Mouse (Mus musculus) testis, adult 2 months (tissue): Measurements from ENCODE around the gene Agbl5.

Experiments used
- CTCF ChIP-seq: fragments of 200-500 bp; IDR thresholded peaks from 2 replicates; pipeline ENCODE4 v1.5.1; 2012; ENCODE audit warnings: low read depth, mild to moderate bottlenecking, inconsistent platforms, low read length, moderate library complexity; ENCODE audit not compliant: control insufficient read depth, insufficient read depth, insufficient replicate concordance
- POLR2A ChIP-seq: fragments of 200-500 bp; IDR thresholded peaks from 2 replicates; pipeline ENCODE4 v1.6.1; 2012; ENCODE audit warnings: low read depth, mild to moderate bottlenecking, inconsistent platforms, low read length, moderate library complexity; ENCODE audit not compliant: control insufficient read depth

GRCm38 (mm10) chr5:30874365-30874764, 14.1 kb upstream of the Agbl5 start:
- TF ChIP-seq POLR2A, result no peak
- no peak for TF ChIP-seq CTCF
